Mouse (Mus musculus): Measurements from ENCODE around the gene Rnase11. TPM values are rescaled to one million over a fixed set of nuclear protein-coding genes. Genes with fewer than 3 reads are reported as not detected.

Gene Rnase11
- total and polyA plus RNA-seq, 3 experiments: not detected

GRCm38 (mm10) chr14:51082599-51083581 lies 32.9 kb upstream of the Rnase11 start:
- Histone ChIP-seq H3K79me2 (ENCODE audit: control insufficient read depth, insufficient read depth, low read length, poor library complexity) (no peaks in the 10 kb centered on the region), H3K9me3 (replicated peaks; ENCODE audit: insufficient read depth, low read length) (no peaks in the 10 kb centered on the region), H3K4me1 (ENCODE audit: control insufficient read depth in 1 of 2, insufficient read depth in 2 of 2, low read length in 2 of 2) (peaks cover 0 to 7% of the 10 kb centered on the region in 2 experiments; a peak in 2 of 4 replicates), H3K36me3 (ENCODE audit: control insufficient read depth in 1 of 2, insufficient read depth in 2 of 2, low read length in 2 of 2) (peaks cover 0 to 2% of the 10 kb centered on the region in 2 experiments; a peak in 1 of 4 replicates), H3K9ac (ENCODE audit: control insufficient read depth, low read depth, low read length, poor library complexity, severe bottlenecking) (peak overlapping the region; percentile 37), H3K4me3 (ENCODE audit: control insufficient read depth in 1 of 2, insufficient read depth in 1 of 2, low read depth in 2 of 2, low read length in 2 of 2) (peak overlapping the region; percentile 55 to 65), H3K27ac (ENCODE audit: control insufficient read depth, low read depth, low read length) (no peak overlapping the region), H3K27me3 (ENCODE audit: control insufficient read depth in 1 of 2, insufficient read depth in 2 of 2, low read length in 2 of 2) (no peaks in the 10 kb centered on the region; a peak in 1 of 4 replicates)
- TF ChIP-seq TBP (IDR thresholded peaks at IDR 0.05; ENCODE audit: low read depth, low read length) (peak; percentile 99), GATA1 (IDR thresholded peaks at IDR 0.05; ENCODE audit: low read depth, low read length) (no peak), ELF1 (IDR thresholded peaks at IDR 0.05; ENCODE audit: low read depth, low read length) (no peak), MEF2A (IDR thresholded peaks at IDR 0.05; ENCODE audit: extremely low read depth, insufficient replicate concordance, low read depth, low read length, poor library complexity, severe bottlenecking) (no peak)
- DNase-seq (ENCODE audit: low read depth, low spot score): peak; percentile 83

GRCm38 (mm10) chr14:51081035-51081434 lies 31.1 kb upstream of the Rnase11 start:
- Histone ChIP-seq H3K27me3 (ENCODE audit: control insufficient read depth in 1 of 2, insufficient read depth in 2 of 2, low read length in 2 of 2) (no peaks in the 10 kb centered on the region; a peak in 1 of 4 replicates), H3K9ac (ENCODE audit: control insufficient read depth, low read depth, low read length, poor library complexity, severe bottlenecking) (no peak overlapping the region), H3K36me3 (ENCODE audit: control insufficient read depth in 1 of 2, insufficient read depth in 2 of 2, low read length in 2 of 2) (no peaks in the 10 kb centered on the region), H3K27ac (ENCODE audit: control insufficient read depth, low read depth, low read length) (no peak overlapping the region), H3K4me3 (ENCODE audit: control insufficient read depth in 1 of 2, insufficient read depth in 1 of 2, low read depth in 2 of 2, low read length in 2 of 2) (no peak overlapping the region), H3K79me2 (ENCODE audit: control insufficient read depth, insufficient read depth, low read length, poor library complexity) (no peaks in the 10 kb centered on the region), H3K9me3 (replicated peaks; ENCODE audit: insufficient read depth, low read length) (no peaks in the 10 kb centered on the region), H3K4me1 (ENCODE audit: control insufficient read depth in 1 of 2, insufficient read depth in 2 of 2, low read length in 2 of 2) (peaks cover 0 to 3% of the 10 kb centered on the region in 2 experiments; a peak in 1 of 4 replicates)
- TF ChIP-seq RCOR1 (IDR thresholded peaks at IDR 0.05; ENCODE audit: low read depth, low read length) (no peak), USF1 (IDR thresholded peaks at IDR 0.05; ENCODE audit: low read depth, low read length) (no peak), SIN3A (IDR thresholded peaks at IDR 0.05; ENCODE audit: low read length) (no peak), GATA1 (IDR thresholded peaks at IDR 0.05; ENCODE audit: low read depth, low read length) (no peak), MXI1 (IDR thresholded peaks at IDR 0.05; ENCODE audit: low read depth, low read length) (no peak)
- no peak for DNase-seq (ENCODE audit: low read depth, low spot score)

DNA sequence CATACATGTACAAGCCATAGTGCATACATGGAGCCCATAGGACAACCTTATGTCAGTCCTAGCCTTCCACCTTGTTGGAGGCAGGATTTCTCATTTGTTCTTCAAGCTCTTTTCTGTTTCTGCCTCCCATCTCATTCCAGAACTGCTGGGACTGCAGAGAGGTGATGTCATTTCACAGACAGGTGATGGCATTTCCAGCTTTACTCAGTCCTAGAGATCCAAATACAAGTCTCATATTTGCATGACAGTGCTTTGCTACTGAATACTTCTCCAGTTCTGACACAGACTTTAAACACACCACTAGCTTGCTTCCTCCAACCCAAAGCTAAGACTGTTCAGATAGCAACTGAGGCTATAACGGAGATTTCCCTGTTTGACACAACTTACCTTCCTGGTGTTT lies 29.2 kb upstream of the Rnase11 start:
- Histone ChIP-seq H3K4me1 (ENCODE audit: control insufficient read depth in 1 of 2, insufficient read depth in 2 of 2, low read length in 2 of 2) (no peaks in the 10 kb centered on the region), H3K79me2 (ENCODE audit: control insufficient read depth, insufficient read depth, low read length, poor library complexity) (no peaks in the 10 kb centered on the region), H3K9ac (ENCODE audit: control insufficient read depth, low read depth, low read length, poor library complexity, severe bottlenecking) (no peak overlapping the region), H3K27ac (ENCODE audit: control insufficient read depth, low read depth, low read length) (no peak overlapping the region), H3K9me3 (replicated peaks; ENCODE audit: insufficient read depth, low read length) (no peaks in the 10 kb centered on the region), H3K27me3 (ENCODE audit: control insufficient read depth in 1 of 2, insufficient read depth in 2 of 2, low read length in 2 of 2) (no peaks in the 10 kb centered on the region; a peak in 1 of 4 replicates), H3K36me3 (ENCODE audit: control insufficient read depth in 1 of 2, insufficient read depth in 2 of 2, low read length in 2 of 2) (no peaks in the 10 kb centered on the region), H3K4me3 (ENCODE audit: control insufficient read depth in 1 of 2, insufficient read depth in 1 of 2, low read depth in 2 of 2, low read length in 2 of 2) (no peak overlapping the region)
- TF ChIP-seq CHD2 (IDR thresholded peaks at IDR 0.05; ENCODE audit: low read length): no peak
- TF ChIP-seq USF1 (IDR thresholded peaks at IDR 0.05; ENCODE audit: low read depth, low read length): no peak
- TF ChIP-seq RCOR1 (IDR thresholded peaks at IDR 0.05; ENCODE audit: low read depth, low read length): no peak
- no peak for TF ChIP-seq HCFC1 (IDR thresholded peaks at IDR 0.05; ENCODE audit: low read depth, low read length)
- no peak for TF ChIP-seq ZNF384 (IDR thresholded peaks at IDR 0.05; ENCODE audit: low read depth, low read length)
- no peak for TF ChIP-seq POLR2AphosphoS2 (IDR thresholded peaks at IDR 0.05; ENCODE audit: low read length)
- no peak for TF ChIP-seq RAD21 (IDR thresholded peaks at IDR 0.05; ENCODE audit: low read depth, low read length)
- no peak for TF ChIP-seq ZMIZ1 (IDR thresholded peaks at IDR 0.05; ENCODE audit: low read depth, low read length)
- no peak for TF ChIP-seq CTCF (IDR thresholded peaks at IDR 0.05 in 2 of 3, conservative IDR thresholded peaks at IDR 0.05 in 1 of 3; ENCODE audit: control insufficient read depth in 1 of 3, insufficient read depth in 1 of 3, low read depth in 2 of 3, low read length in 3 of 3, poor library complexity in 1 of 3, severe bottlenecking in 1 of 3)
- no peak for TF ChIP-seq MAZ (IDR thresholded peaks at IDR 0.05; ENCODE audit: low read depth, low read length)
- no peak for DNase-seq (ENCODE audit: low read depth, low spot score)

Measured in MEL (cell line).